Mouse (Mus musculus): ENCODE results near the gene Commd3. TPM values are rescaled to one million over a fixed set of nuclear protein-coding genes. Genes with fewer than 3 reads are reported as not detected.

Gene Commd3
- polyA plus RNA-seq, 1 experiment from 2014 or later: 215 TPM

DNA sequence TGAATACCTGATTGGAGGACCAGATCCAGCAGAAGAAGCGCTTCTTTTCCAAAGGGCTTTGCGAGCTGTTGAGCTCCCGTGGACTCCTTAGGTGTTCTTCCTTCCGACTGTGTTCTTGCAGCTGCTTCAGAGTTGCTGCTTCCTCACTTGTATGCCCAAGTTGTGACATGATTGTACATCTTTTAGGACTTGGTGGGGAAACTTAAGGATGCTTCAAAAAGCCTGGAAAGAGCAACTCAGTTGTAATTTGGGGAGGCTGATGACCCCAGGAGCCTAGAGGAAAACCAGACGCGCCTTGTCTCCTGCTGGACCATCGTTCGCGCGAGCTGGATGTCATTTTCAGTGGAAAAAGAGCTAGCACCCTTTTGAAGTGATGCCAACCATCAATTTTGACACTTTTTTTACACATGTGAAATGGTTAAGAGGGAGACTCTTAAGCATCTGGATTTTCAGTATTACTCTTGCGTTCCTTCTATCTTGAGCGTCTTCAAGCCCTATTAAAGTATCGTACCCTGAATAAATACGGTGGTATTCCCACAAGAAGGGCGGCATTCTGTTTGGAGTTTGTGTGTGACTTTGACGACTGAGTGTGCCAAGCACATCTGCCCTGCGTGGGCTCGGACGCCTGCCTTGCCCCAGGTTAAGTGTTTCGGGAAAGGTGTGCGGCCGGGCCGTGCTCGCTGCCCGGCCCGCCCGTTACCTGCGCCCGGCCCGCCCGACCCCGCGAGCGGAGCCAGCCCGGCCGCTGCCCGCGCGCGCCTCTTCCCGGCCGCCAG, 3.7 kb downstream of the Commd3 start:
- H3K4me3 ChIP-seq (replicated peaks): peak overlapping the region; percentile 74
- 14% methylated on average over 42 of the region's 42 CpGs for WGBS
- H3K27ac ChIP-seq (replicated peaks): peak overlapping the region; percentile 94
- peaks cover 19% of the 10 kb centered on the region for H3K27me3 ChIP-seq
- peaks cover 23% of the 10 kb centered on the region for H3K4me1 ChIP-seq
- no peaks in the 10 kb centered on the region for H3K36me3 ChIP-seq
- H3K4me2 ChIP-seq (replicated peaks): peak overlapping the region; percentile 86
- H3K9me3 ChIP-seq (replicated peaks): no peaks in the 10 kb centered on the region
- no peak for ATAC-seq (ENCODE audit: insufficient number of reproducible peaks, low FRiP score, low TSS enrichment, low read depth)
- peak overlapping the region; percentile 57 for H3K9ac ChIP-seq

DNA sequence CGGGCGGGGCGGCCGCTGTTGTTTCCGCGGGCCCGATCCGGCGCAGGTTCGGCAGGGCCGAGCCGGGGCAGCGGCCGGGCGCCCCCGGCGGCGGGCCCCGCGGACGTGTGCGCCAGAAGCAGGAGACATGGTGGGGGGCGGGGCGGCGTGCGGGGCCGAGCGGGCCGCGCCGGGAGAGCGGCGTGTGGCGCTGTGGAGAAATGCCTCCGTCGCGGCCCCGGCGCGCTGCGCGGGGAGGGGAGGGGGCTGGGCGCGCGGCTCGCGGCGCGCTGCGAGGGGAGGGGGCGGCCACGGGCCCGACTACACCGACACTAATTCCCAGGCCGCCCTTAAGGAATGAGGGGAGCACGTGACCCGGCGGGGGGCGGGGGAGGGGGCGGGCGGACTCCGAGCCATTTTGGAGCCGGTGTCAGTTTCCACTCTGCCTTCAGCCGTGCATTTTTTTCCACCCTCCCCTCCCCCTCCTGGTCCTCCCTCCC, 4.3 kb downstream of the Commd3 start:
- WGBS: under 1% methylated on average over 31 of the region's 64 CpGs
- peaks cover 28% of the 10 kb centered on the region for H3K4me1 ChIP-seq
- H3K4me2 ChIP-seq (replicated peaks): peak overlapping the region; percentile 86
- H3K9ac ChIP-seq: peak overlapping the region; percentile 78
- H3K36me3 ChIP-seq: no peaks in the 10 kb centered on the region
- H3K9me3 ChIP-seq (replicated peaks): no peaks in the 10 kb centered on the region
- peak; percentile 94 for ATAC-seq (ENCODE audit: insufficient number of reproducible peaks, low FRiP score, low TSS enrichment, low read depth)
- H3K27me3 ChIP-seq: peaks cover 22% of the 10 kb centered on the region
- H3K27ac ChIP-seq (replicated peaks): peak overlapping the region; percentile 94
- H3K4me3 ChIP-seq (replicated peaks): peak overlapping the region; percentile 74

DNA sequence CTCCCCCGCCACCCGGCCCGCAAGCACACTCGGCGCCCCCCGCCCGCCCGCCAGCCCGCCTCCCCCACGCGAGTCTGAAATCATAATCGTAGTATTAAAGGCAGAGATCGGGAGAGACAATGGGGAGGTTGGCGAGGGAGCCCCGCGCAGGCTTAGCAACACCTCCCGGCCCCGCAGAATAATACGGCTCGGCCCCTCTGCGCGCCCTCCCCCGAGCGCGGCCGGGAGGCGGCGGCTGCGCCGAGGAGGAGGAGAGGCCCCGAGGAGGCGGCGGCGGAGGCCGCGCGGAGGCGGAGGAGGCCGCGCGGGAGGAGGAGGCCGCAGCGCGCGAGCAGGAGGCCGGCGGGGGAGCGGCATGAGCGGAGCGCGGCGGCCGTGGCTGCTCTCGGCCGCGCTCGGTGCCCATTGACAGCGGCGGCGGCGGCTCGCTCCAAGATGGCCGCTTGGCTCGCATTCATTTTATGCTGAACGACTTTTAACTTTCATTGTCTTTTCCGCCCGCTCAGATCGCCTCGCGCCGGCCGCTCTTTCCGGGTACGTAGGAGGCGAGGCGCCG, 4.8 kb downstream of the Commd3 start, which contains the start of gene Bmi1:
Bmi1 (plus strand) TSS at position 83 of the 556 bp plus-strand sequence.
- Histone ChIP-seq H3K4me1 (peaks cover 28% of the 10 kb centered on the region), H3K27ac (replicated peaks) (peak within 1 kb of the TSS; percentile 94), H3K9me3 (replicated peaks) (no peaks in the 10 kb centered on the region), H3K27me3 (peaks cover 22% of the 10 kb centered on the region), H3K9ac (peak within 1 kb of the TSS; percentile 78), H3K4me3 (replicated peaks) (peak within 1 kb of the TSS; percentile 74), H3K36me3 (no peaks in the 10 kb centered on the region), H3K4me2 (replicated peaks) (peak within 1 kb of the TSS; percentile 86)
- under 1% methylated on average over 70 of the region's 77 CpGs for WGBS
- peak; percentile 79 for ATAC-seq (ENCODE audit: insufficient number of reproducible peaks, low FRiP score, low TSS enrichment, low read depth)

DNA sequence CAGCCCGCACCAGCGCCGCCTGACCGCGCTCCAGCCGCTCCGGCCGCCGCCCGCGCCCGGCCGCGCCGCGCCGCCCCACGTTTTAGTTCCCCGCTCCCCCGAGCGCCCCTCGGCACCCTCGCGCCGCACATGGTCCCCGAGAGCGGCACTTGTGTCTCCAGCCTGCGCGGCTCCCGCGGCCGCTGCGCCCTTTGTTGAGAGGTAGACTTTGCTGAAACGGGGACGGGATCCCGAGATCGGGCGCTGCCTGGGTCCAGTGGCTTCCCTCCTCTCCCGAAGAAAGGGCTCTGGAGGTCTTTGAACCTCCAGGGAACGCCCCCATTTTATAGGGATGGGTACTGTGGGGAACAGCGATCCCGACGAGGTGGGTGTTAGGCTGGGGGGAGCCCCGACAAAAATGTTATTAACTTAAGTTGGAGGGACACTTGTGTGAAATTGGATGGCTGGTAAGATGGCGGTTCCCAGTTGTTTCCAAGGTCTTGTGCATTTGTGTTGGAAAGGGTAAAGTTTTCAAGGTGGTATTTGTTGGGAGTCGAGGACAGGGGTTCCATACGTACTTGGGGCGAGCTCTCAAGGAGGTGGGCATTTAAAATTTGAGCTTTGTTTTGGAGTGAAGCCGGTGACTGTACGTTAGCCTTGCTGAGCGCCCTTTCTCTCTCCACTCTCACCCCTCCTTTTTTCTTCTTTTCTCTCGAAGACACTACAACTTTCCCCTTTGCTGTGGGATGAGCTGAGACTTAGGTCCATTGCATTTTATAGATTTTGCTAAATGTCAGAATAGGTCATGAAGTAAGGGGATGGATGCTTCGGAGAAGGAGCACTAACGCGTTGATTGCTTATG, 5.7 kb downstream of the Commd3 start:
- Histone ChIP-seq H3K36me3 (0 out of 2 replicates have a peak, but pooled peaks cover 4% of the 10 kb centered on the region), H3K9me3 (replicated peaks) (no peaks in the 10 kb centered on the region), H3K4me3 (replicated peaks) (peak overlapping the region; percentile 74), H3K27me3 (peaks cover 22% of the 10 kb centered on the region), H3K27ac (replicated peaks) (no peak overlapping the region), H3K9ac (peak overlapping the region; percentile 78), H3K4me2 (replicated peaks) (peak overlapping the region; percentile 86), H3K4me1 (peaks cover 28% of the 10 kb centered on the region)
- WGBS: under 1% methylated on average over 37 of the region's 55 CpGs
- no peak for ATAC-seq (ENCODE audit: insufficient number of reproducible peaks, low FRiP score, low TSS enrichment, low read depth)

DNA sequence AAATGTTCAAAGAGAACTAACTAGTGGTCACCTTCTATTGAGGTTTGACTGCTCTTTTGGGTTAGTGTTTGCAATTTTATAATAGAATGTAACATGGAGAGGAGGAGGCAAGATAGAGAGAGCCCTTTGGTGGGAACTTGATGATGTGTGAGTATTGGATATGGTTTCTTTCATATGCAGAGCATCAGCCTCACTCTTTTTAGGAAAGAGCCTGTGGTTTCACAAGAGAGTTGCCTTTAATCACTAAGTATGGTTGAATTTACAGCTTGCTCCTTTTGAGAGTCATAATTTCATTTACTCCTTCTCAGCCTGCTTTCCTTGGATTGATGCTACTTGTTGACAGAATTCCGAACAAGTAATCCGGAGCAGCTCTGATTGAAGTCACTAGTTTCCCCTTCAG, 7.5 kb downstream of the Commd3 start:
- no peaks in the 10 kb centered on the region for H3K9me3 ChIP-seq (replicated peaks)
- peaks cover 25% of the 10 kb centered on the region for H3K27me3 ChIP-seq
- H3K4me3 ChIP-seq (replicated peaks): no peak overlapping the region
- H3K4me2 ChIP-seq (replicated peaks): no peak overlapping the region
- H3K36me3 ChIP-seq: peaks cover 10% of the 10 kb centered on the region; the same call in 1 of the 2 replicates
- 67% methylated on average over 2 of the region's 2 CpGs for WGBS
- ATAC-seq (ENCODE audit: insufficient number of reproducible peaks, low FRiP score, low TSS enrichment, low read depth): no peak
- H3K4me1 ChIP-seq: peaks cover 28% of the 10 kb centered on the region
- H3K27ac ChIP-seq (replicated peaks): no peak overlapping the region
- H3K9ac ChIP-seq: no peak overlapping the region

DNA sequence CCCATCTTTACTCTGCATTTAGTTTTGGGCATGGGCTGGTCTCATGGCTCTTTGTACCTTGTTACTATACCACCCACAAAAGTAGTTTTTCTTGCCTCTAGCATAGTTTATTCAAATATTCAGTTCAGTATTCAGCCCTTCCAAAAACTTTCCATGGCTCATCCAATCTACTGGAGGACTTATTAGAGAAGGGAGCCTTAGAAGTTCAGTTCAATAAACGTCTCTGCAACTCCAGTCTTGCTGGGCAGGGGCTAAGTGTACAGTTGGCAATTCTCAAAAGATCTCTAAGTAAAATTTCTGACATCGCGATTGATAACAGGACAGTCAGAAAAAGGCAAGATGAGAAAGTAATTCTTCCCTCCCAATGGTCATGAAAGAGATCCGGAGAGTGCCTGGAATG, 8.3 kb downstream of the Commd3 start:
- no peak overlapping the region for H3K9ac ChIP-seq
- peaks cover 28% of the 10 kb centered on the region for H3K4me1 ChIP-seq
- ATAC-seq (ENCODE audit: insufficient number of reproducible peaks, low FRiP score, low TSS enrichment, low read depth): no peak
- H3K4me3 ChIP-seq (replicated peaks): peak overlapping the region; percentile 36
- H3K36me3 ChIP-seq: peaks cover 10% of the 10 kb centered on the region; the same call in 1 of the 2 replicates
- no peaks in the 10 kb centered on the region for H3K9me3 ChIP-seq (replicated peaks)
- 5% methylated on average over 4 of the region's 4 CpGs for WGBS
- peak overlapping the region; percentile 68 for H3K4me2 ChIP-seq (replicated peaks)
- H3K27ac ChIP-seq (replicated peaks): no peak overlapping the region
- H3K27me3 ChIP-seq: peaks cover 25% of the 10 kb centered on the region

DNA sequence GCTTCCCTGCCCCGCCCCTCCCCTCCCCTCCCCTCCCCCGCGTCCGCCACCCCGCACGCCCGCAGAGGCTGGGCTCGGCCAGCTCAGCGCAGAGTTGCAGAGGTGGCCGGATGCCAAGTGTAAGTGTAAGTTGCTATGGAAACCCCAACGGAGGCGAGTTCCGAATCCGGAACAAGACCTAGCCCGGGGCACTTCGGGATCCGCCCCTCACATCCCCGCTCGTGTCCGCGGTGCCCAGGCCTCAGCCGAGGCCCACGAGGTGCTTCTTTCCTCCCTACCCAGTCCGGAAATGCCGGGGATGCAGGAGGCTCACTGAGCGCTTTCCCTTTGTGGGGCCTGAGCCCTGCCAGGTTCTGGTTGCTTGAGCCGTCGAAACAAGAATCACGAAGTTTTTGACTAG, 8.8 kb downstream of the Commd3 start:
- Histone ChIP-seq H3K9me3 (replicated peaks) (no peaks in the 10 kb centered on the region), H3K27me3 (peaks cover 25% of the 10 kb centered on the region), H3K36me3 (peaks cover 10% of the 10 kb centered on the region; the same call in 1 of the 2 replicates), H3K4me1 (peaks cover 25% of the 10 kb centered on the region), H3K4me2 (replicated peaks) (peak overlapping the region; percentile 68), H3K27ac (replicated peaks) (no peak overlapping the region), H3K4me3 (replicated peaks) (peak overlapping the region; percentile 36), H3K9ac (no peak overlapping the region)
- ATAC-seq (ENCODE audit: insufficient number of reproducible peaks, low FRiP score, low TSS enrichment, low read depth): no peak
- WGBS: 4% methylated on average over 27 of the region's 29 CpGs

DNA sequence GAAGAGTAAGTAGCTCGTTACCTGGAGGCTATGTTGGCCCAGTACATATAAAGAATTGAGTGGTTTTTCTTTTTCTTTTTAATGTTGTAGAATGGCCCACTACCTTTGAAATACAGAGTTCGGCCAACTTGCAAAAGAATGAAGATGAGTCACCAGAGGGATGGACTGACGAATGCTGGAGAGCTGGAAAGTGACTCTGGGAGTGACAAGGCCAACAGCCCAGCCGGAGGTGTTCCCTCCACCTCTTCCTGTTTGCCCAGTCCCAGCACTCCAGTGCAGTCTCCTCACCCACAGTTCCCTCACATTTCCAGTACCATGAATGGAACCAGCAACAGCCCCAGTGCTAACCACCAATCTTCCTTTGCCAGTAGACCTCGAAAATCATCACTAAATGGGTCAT, 11.9 kb downstream of the Commd3 start:
- ATAC-seq (ENCODE audit: insufficient number of reproducible peaks, low FRiP score, low TSS enrichment, low read depth): no peak
- H3K9ac ChIP-seq: no peak overlapping the region
- peaks cover 50% of the 10 kb centered on the region for H3K27me3 ChIP-seq
- H3K4me1 ChIP-seq: peaks cover 22% of the 10 kb centered on the region
- no peak overlapping the region for H3K27ac ChIP-seq (replicated peaks)
- no peaks in the 10 kb centered on the region for H3K9me3 ChIP-seq (replicated peaks)
- peaks cover 10% of the 10 kb centered on the region; the same call in 1 of the 2 replicates for H3K36me3 ChIP-seq
- 76% methylated on average over 5 of the region's 5 CpGs for WGBS
- no peak overlapping the region for H3K4me3 ChIP-seq (replicated peaks)
- H3K4me2 ChIP-seq (replicated peaks): no peak overlapping the region

DNA sequence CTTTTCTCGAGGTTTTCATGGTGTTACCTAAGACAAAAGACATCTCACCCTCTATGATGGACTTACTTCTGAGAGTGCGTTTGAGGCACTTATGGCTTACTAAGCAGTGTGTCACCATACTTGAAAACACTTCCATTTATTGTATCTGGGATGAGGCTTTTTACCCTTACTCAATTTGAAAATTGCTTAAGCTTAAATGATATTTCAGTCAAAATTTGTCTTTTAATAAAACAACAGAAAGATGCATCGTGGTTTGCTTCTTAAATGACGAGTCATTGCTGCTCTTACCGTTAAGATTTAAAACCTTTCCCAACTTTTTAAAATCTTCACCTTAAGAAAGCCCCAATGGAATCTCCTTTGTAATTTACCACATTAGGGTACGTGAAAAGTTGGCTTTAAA, 14.2 kb downstream of the Commd3 start:
- Histone ChIP-seq H3K9ac (no peak overlapping the region), H3K4me1 (peaks cover 25% of the 10 kb centered on the region), H3K4me2 (replicated peaks) (no peak overlapping the region), H3K36me3 (peaks cover 10% of the 10 kb centered on the region; the same call in 1 of the 2 replicates), H3K27ac (replicated peaks) (no peak overlapping the region), H3K4me3 (replicated peaks) (no peak overlapping the region), H3K9me3 (replicated peaks) (no peaks in the 10 kb centered on the region), H3K27me3 (peaks cover 53% of the 10 kb centered on the region)
- WGBS: 66% methylated on average over 6 of the region's 6 CpGs
- no peak for ATAC-seq (ENCODE audit: insufficient number of reproducible peaks, low FRiP score, low TSS enrichment, low read depth)

DNA sequence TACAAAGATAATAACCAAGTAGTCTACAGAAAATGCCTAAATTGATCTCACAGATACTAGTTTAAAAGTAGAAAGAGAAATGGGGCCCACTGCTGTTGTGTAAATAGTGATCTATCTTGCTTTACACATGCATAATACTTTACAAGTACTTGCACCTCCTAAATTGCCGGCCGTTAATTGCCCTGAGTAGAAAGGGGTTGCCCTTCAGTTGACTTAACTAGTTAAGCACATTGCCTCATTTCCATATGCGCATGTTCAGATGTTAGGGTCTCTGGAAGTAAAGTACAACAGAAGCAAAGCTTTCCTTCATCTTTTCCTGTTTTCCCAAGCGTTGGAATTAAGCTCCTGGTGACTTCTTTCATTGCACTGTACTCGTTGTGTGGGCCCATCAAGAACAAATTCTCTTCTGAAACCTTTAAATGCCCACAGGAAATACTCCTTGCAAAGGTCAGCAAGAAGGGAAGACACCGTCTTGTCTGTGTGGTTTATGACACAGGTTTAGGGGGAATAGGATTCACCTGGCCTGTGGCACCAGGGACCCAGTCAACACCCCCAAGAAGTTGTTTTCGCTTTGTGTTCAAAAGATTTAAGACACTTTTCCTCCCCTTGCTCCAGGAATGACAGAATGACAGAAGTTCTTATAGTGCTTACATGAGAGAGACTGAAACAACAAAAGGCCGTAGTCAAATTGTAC, 14.8 kb downstream of the Commd3 start:
- Histone ChIP-seq H3K4me1 (peaks cover 25% of the 10 kb centered on the region), H3K9me3 (replicated peaks) (no peaks in the 10 kb centered on the region), H3K27me3 (peaks cover 54% of the 10 kb centered on the region), H3K4me3 (replicated peaks) (no peak overlapping the region), H3K36me3 (peaks cover 10% of the 10 kb centered on the region; the same call in 1 of the 2 replicates), H3K4me2 (replicated peaks) (no peak overlapping the region), H3K27ac (replicated peaks) (no peak overlapping the region), H3K9ac (no peak overlapping the region)
- 56% methylated on average over 8 of the region's 8 CpGs for WGBS
- ATAC-seq (ENCODE audit: insufficient number of reproducible peaks, low FRiP score, low TSS enrichment, low read depth): no peak

Data from embryonic facial prominence, embryonic 15.5 days (tissue).